Mouse (Mus musculus): ENCODE results near the gene Tssc4. TPM values are rescaled to one million over a fixed set of nuclear protein-coding genes. Genes with fewer than 3 reads are reported as not detected.

The Tssc4 gene
- polyA plus RNA-seq, 1 experiment from 2014 or later, result 32.8 TPM

DNA sequence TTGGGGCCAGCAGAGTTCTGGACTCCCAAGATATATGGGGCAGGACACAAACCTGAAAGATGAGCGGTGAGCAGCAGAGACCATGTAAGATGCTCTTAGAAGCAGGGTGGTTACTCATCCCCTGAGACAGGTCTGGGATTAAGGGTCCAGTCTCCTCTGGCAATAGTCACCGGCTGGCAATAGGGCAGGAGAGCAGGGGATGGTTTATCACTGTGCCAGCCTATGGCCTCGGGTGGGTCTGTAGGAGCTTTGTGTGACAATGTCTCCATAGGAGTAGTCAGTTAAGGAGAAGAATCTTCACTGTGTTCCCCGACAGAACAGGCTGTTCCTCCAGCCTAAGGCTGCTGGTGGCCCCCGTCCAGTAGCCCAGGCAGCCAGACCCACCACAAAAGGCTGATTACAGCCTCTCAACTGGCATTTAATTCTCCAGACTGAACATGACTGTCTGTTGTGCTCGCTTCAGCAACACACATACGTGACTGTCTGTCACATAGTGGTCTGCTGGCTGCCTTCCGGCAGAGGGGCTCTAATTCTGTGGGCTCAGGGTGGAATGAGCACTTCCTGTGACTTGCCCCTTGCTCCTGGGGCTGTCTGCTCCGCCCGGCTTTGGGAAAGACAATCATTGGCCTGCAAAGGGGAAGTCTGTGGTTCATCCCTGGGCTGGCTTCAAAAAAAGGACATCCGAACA is 13.4 kb upstream of the Tssc4 start:
- H3K4me2 ChIP-seq (replicated peaks; ENCODE audit: low read depth), result peak overlapping the region; percentile 95
- no peak overlapping the region for H3K4me3 ChIP-seq (ENCODE audit: low read depth, low read length)
- 77% methylated on average over 11 of the region's 11 CpGs for WGBS
- no peaks in the 10 kb centered on the region; the same call in 1 of the 2 replicates for H3K36me3 ChIP-seq (ENCODE audit: control insufficient read depth, insufficient read depth)
- H3K9ac ChIP-seq (ENCODE audit: low read depth, low read length), result no peak overlapping the region
- no peak for TF ChIP-seq CTCF (IDR thresholded peaks at IDR 0.05; ENCODE audit: low read depth)
- ATAC-seq, result no peak
- H3K27ac ChIP-seq (ENCODE audit: low read depth, low read length), result no peak overlapping the region
- no peaks in the 10 kb centered on the region for H3K9me3 ChIP-seq (ENCODE audit: control insufficient read depth)
- no peaks in the 10 kb centered on the region for H3K27me3 ChIP-seq (replicated peaks; ENCODE audit: control insufficient read depth, insufficient read depth, low read length)
- peaks cover 23% of the 10 kb centered on the region for H3K4me1 ChIP-seq (replicated peaks; ENCODE audit: control insufficient read depth, insufficient read depth, low read length)

- H3K27ac ChIP-seq (ENCODE audit: low read depth, low read length), result no peak overlapping the region
- no peaks in the 10 kb centered on the region for H3K27me3 ChIP-seq (replicated peaks; ENCODE audit: control insufficient read depth, insufficient read depth, low read length)
- H3K9ac ChIP-seq (ENCODE audit: low read depth, low read length), result no peak overlapping the region
- no peak for ATAC-seq
- H3K9me3 ChIP-seq (ENCODE audit: control insufficient read depth), result no peaks in the 10 kb centered on the region
- no peak for TF ChIP-seq CTCF (IDR thresholded peaks at IDR 0.05; ENCODE audit: low read depth)
- H3K4me3 ChIP-seq (ENCODE audit: low read depth, low read length), result no peak overlapping the region
- WGBS, result 47% methylated on average over 5 of the region's 5 CpGs
- no peaks in the 10 kb centered on the region; the same call in none of the 2 replicates for H3K36me3 ChIP-seq (ENCODE audit: control insufficient read depth, insufficient read depth)
- H3K4me2 ChIP-seq (replicated peaks; ENCODE audit: low read depth), result peak overlapping the region; percentile 44; the same call in 1 of the 2 replicates
- H3K4me1 ChIP-seq (replicated peaks; ENCODE audit: control insufficient read depth, insufficient read depth, low read length), result peaks cover 23% of the 10 kb centered on the region
Measured at GRCm38 (mm10) chr7:143057023-143057422, 12.0 kb upstream of the Tssc4 start.

- WGBS, result 26% methylated on average over 9 of the region's 9 CpGs
- no peaks in the 10 kb centered on the region; the same call in none of the 2 replicates for H3K36me3 ChIP-seq (ENCODE audit: control insufficient read depth, insufficient read depth)
- no peak for TF ChIP-seq CTCF (IDR thresholded peaks at IDR 0.05; ENCODE audit: low read depth)
- no peak overlapping the region for H3K4me3 ChIP-seq (ENCODE audit: low read depth, low read length)
- peak; percentile 51 for ATAC-seq
- no peaks in the 10 kb centered on the region for H3K27me3 ChIP-seq (replicated peaks; ENCODE audit: control insufficient read depth, insufficient read depth, low read length)
- peak overlapping the region; percentile 47 for H3K27ac ChIP-seq (ENCODE audit: low read depth, low read length)
- peak overlapping the region; percentile 44 for H3K4me2 ChIP-seq (replicated peaks; ENCODE audit: low read depth)
- H3K9ac ChIP-seq (ENCODE audit: low read depth, low read length), result no peak overlapping the region
- H3K4me1 ChIP-seq (replicated peaks; ENCODE audit: control insufficient read depth, insufficient read depth, low read length), result peaks cover 23% of the 10 kb centered on the region
- H3K9me3 ChIP-seq (ENCODE audit: control insufficient read depth), result no peaks in the 10 kb centered on the region
Measured at GRCm38 (mm10) chr7:143057667-143058220, 11.3 kb upstream of the Tssc4 start.

DNA sequence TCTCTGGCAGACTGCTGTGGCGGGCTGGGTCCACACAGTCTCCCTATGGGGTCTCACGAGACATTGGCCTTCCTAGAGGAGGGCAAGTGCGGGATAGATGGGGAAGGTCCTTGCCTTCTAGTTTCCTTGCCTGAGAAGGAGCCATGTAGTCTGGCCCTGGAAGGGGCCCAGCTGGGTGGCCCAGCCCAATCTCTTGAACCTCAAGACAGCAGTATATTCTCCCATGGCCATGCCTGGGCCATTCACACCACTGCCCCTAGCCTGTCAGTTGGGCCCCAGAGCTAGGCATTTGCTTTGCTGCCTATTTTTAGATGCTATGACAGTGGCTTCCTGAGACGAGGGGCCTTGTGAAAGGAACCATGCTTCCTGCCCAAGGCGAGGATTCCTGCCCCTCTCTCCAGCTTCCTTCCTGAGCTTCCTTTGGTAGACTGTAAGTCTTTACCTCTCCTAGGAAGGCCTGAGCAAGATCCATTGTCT is 10.8 kb upstream of the Tssc4 start:
- peaks cover 23% of the 10 kb centered on the region for H3K4me1 ChIP-seq (replicated peaks; ENCODE audit: control insufficient read depth, insufficient read depth, low read length)
- peak overlapping the region; percentile 44 for H3K4me2 ChIP-seq (replicated peaks; ENCODE audit: low read depth)
- no peak overlapping the region for H3K4me3 ChIP-seq (ENCODE audit: low read depth, low read length)
- no peak for TF ChIP-seq CTCF (IDR thresholded peaks at IDR 0.05; ENCODE audit: low read depth)
- peaks cover 4% of the 10 kb centered on the region for H3K36me3 ChIP-seq (ENCODE audit: control insufficient read depth, insufficient read depth)
- WGBS, result 45% methylated on average over 5 of the region's 5 CpGs
- ATAC-seq, result no peak
- H3K27me3 ChIP-seq (replicated peaks; ENCODE audit: control insufficient read depth, insufficient read depth, low read length), result no peaks in the 10 kb centered on the region
- no peaks in the 10 kb centered on the region for H3K9me3 ChIP-seq (ENCODE audit: control insufficient read depth)
- H3K9ac ChIP-seq (ENCODE audit: low read depth, low read length), result no peak overlapping the region
- peak overlapping the region; percentile 47 for H3K27ac ChIP-seq (ENCODE audit: low read depth, low read length)

DNA sequence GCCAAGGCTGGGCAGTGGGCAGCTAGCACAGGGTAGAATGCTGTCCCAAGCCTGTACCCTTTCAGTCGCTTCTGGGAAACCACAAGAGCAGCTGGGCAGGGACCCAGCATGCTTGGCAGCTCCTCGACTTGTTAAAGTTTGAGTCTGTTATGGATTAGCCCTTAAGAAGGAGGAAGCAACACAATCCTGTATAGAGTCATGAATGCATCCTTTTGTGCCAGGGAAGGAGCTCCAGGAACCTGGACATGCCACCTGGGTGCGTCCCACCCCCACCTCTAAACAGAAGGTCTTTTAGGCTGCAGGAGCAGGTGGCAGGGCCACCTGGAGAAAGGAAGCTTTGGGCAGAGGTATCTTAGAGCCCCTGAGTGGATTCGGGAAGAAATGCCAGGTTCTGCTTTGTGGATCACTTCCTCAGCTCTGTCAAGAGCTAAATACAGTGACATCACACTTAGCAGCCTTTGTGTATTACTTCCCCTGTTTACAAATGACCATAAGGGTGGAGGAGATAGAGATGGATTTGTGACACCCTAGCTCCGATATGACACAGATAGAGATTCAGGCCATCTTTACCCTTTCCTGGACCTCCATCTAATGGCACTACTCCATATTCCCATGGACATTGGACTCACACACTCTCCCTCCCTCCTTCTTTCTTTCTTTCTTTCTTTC is 9.7 kb upstream of the Tssc4 start:
- Histone ChIP-seq H3K36me3 (ENCODE audit: control insufficient read depth, insufficient read depth) (peaks cover 15% of the 10 kb centered on the region), H3K9ac (ENCODE audit: low read depth, low read length) (peak overlapping the region; percentile 8; the same call in 1 of the 2 replicates), H3K4me3 (ENCODE audit: low read depth, low read length) (no peak overlapping the region), H3K4me1 (replicated peaks; ENCODE audit: control insufficient read depth, insufficient read depth, low read length) (peaks cover 23% of the 10 kb centered on the region), H3K4me2 (replicated peaks; ENCODE audit: low read depth) (no peak overlapping the region), H3K27ac (ENCODE audit: low read depth, low read length) (no peak overlapping the region), H3K9me3 (ENCODE audit: control insufficient read depth) (no peaks in the 10 kb centered on the region), H3K27me3 (replicated peaks; ENCODE audit: control insufficient read depth, insufficient read depth, low read length) (no peaks in the 10 kb centered on the region)
- ATAC-seq, result no peak
- TF ChIP-seq CTCF (IDR thresholded peaks at IDR 0.05; ENCODE audit: low read depth), result no peak
- 59% methylated on average over 5 of the region's 5 CpGs for WGBS

- ATAC-seq, result 0 out of 2 replicates have a peak, but pooled peaks have one; percentile 11
- Histone ChIP-seq H3K27ac (ENCODE audit: low read depth, low read length) (no peak overlapping the region), H3K4me2 (replicated peaks; ENCODE audit: low read depth) (no peak overlapping the region), H3K9ac (ENCODE audit: low read depth, low read length) (no peak overlapping the region), H3K27me3 (replicated peaks; ENCODE audit: control insufficient read depth, insufficient read depth, low read length) (no peaks in the 10 kb centered on the region), H3K4me3 (ENCODE audit: low read depth, low read length) (no peak overlapping the region), H3K9me3 (ENCODE audit: control insufficient read depth) (no peaks in the 10 kb centered on the region), H3K36me3 (ENCODE audit: control insufficient read depth, insufficient read depth) (peaks cover 46% of the 10 kb centered on the region), H3K4me1 (replicated peaks; ENCODE audit: control insufficient read depth, insufficient read depth, low read length) (peaks cover 9% of the 10 kb centered on the region)
- no peak for TF ChIP-seq CTCF (IDR thresholded peaks at IDR 0.05; ENCODE audit: low read depth)
- WGBS, result 47% methylated on average over 2 of the region's 2 CpGs
Measured at GRCm38 (mm10) chr7:143062704-143063103, 6.3 kb upstream of the Tssc4 start.
